Mouse (Mus musculus) hindbrain, embryonic 16.5 days (tissue): ENCODE measurements around the gene Majin. TPM values are rescaled to one million over a fixed set of nuclear protein-coding genes. Genes with fewer than 3 reads are reported as not detected.

Experiments used
- ATAC-seq: fragments of 200-750 bp; cut with Nextera tagmentation; 2 replicates; pipeline ENCODE4 v1.8.0; 2017; ENCODE audit warnings: moderate TSS enrichment, moderate library complexity
- H3K27ac ChIP-seq: fragments of 300-500 bp; sonication (generic); 2 replicates; pipeline ENCODE4 v1.5.1; 2014; ENCODE audit warnings: low read depth, mild to moderate bottlenecking, control low read depth, low read length, moderate library complexity
- H3K27me3 ChIP-seq: fragments of 300-500 bp; sonication (generic); replicated peaks from 2 replicates; pipeline ENCODE4 v1.6.1; 2014; ENCODE audit warnings: low read length; ENCODE audit not compliant: control insufficient read depth, insufficient read depth
- H3K36me3 ChIP-seq: fragments of 300-500 bp; sonication (generic); 2 replicates; pipeline ENCODE4 v1.6.1; 2014; ENCODE audit warnings: mild to moderate bottlenecking, low read length, moderate library complexity, mixed read lengths; ENCODE audit not compliant: control insufficient read depth, insufficient read depth
- H3K4me1 ChIP-seq: fragments of 300-500 bp; sonication (generic); 2 replicates; pipeline ENCODE4 v1.6.1; 2014; ENCODE audit warnings: low read depth, low read length; ENCODE audit not compliant: control insufficient read depth, insufficient read depth
- H3K4me2 ChIP-seq: fragments of 300-500 bp; sonication (generic); 2 replicates; pipeline ENCODE4 v1.6.1; 2014; ENCODE audit warnings: mild to moderate bottlenecking, low read length, control low read depth, moderate library complexity
- H3K4me3 ChIP-seq: fragments of 300-500 bp; sonication (generic); 2 replicates; pipeline ENCODE4 v1.5.1; 2014; ENCODE audit warnings: mild to moderate bottlenecking, low read length, control low read depth, moderate library complexity
- H3K9ac ChIP-seq: fragments of 300-500 bp; sonication (generic); 2 replicates; pipeline ENCODE4 v1.6.1; 2014; ENCODE audit warnings: low read depth, mild to moderate bottlenecking, control low read depth, low read length, moderate library complexity
- H3K9me3 ChIP-seq: fragments of 300-500 bp; sonication (generic); 2 replicates; pipeline ENCODE4 v1.6.1; 2014; ENCODE audit warnings: mild to moderate bottlenecking, low read length, moderate library complexity; ENCODE audit not compliant: control insufficient read depth
- WGBS: fragments of 180-500 bp; shearing (Covaris S2); extraction: QIAGEN DNeasy Blood & Tissue Kit; methylation state at CpG from one replicate; pipeline ENCODE4 v1.1.7; 2014; 5-methylcytosine and 5-hydroxymethylcytosine counted together
- polyA plus RNA-seq: library from polyadenylated mRNA; unstranded; fragments of >200 nt; fragmentation: Nextera tagmentation; extraction: Ambion mirVana; gene quantifications from 2 replicates; pipeline ENCODE4 v1.2.1, GENCODE M21; 2015

Gene Majin
- polyA plus RNA-seq, 1 experiment from 2014 or later = 0.10 TPM

DNA sequence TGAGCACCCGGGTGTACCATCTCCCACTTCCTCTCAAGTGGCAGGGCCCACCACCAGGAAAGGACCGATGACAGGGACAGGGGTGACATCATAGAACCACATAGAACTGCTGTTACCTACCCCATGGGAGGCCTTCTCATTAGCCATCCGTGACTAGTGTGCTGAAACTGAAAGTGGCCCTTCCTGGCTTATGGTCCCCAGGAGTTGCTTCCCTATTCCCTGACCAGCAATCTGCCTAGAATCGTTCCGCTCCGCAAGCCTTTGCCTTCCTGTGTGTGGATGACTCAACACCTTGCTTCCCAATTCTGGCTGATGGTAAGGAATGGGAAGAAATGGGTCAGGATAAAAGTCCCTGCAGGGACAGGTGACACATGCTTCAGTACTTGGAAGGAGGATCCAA, 27.0 kb upstream of the Majin start:
- H3K9me3 ChIP-seq = no peaks in the 10 kb centered on the region
- 77% methylated on average over 6 of the region's 6 CpGs for WGBS
- no peaks in the 10 kb centered on the region for H3K27me3 ChIP-seq
- H3K4me2 ChIP-seq = no peak overlapping the region
- no peak overlapping the region for H3K27ac ChIP-seq
- no peaks in the 10 kb centered on the region for H3K36me3 ChIP-seq
- no peak for ATAC-seq
- H3K4me3 ChIP-seq = no peak overlapping the region
- H3K4me1 ChIP-seq = no peaks in the 10 kb centered on the region
- H3K9ac ChIP-seq = no peak overlapping the region

- no peaks in the 10 kb centered on the region for H3K9me3 ChIP-seq
- 72% methylated on average over 10 of the region's 10 CpGs for WGBS
- H3K4me2 ChIP-seq = no peak overlapping the region
- no peaks in the 10 kb centered on the region for H3K4me1 ChIP-seq
- no peaks in the 10 kb centered on the region for H3K36me3 ChIP-seq
- H3K27me3 ChIP-seq = no peaks in the 10 kb centered on the region
- no peak overlapping the region for H3K9ac ChIP-seq
- H3K27ac ChIP-seq = no peak overlapping the region
- ATAC-seq = no peak
- H3K4me3 ChIP-seq = no peak overlapping the region
Observed at GRCm38 (mm10) chr19:6163872-6164547, 20.2 kb upstream of the Majin start.

- WGBS = 77% methylated on average over 4 of the region's 4 CpGs
- Histone ChIP-seq H3K9ac (no peak overlapping the region), H3K4me3 (no peak overlapping the region), H3K4me2 (no peak overlapping the region), H3K36me3 (no peaks in the 10 kb centered on the region), H3K4me1 (no peaks in the 10 kb centered on the region), H3K27ac (no peak overlapping the region), H3K9me3 (no peaks in the 10 kb centered on the region; the same call in 1 of the 2 replicates), H3K27me3 (no peaks in the 10 kb centered on the region; the same call in 1 of the 2 replicates)
- ATAC-seq = no peak
Observed at GRCm38 (mm10) chr19:6166750-6167149, 17.4 kb upstream of the Majin start.

DNA sequence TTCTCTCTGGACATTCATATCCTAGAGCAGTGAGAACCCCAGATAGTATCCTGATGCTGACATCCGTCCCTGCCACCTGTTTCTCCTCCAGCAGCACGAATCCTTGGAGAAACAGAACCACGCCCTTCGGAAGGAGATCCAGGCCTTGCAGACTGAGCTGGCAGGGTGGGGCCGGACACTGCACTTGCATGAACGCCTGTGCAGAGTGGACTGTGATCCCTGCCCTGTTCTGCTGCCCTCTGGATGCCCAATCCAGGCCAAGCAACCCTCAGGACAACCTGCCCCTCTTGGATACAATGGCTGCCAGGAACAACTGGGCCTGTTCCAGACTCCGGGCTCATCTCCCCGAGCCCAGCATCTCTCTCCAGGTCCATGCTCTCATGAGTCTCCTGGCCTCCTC, 13.0 kb upstream of the Majin start:
- ATAC-seq = no peak

GRCm38 (mm10) chr19:6174771-6175170, 9.4 kb upstream of the Majin start:
- Histone ChIP-seq H3K9ac (no peak overlapping the region), H3K27ac (no peak overlapping the region), H3K9me3 (no peaks in the 10 kb centered on the region; the same call in 1 of the 2 replicates), H3K4me2 (no peak overlapping the region), H3K4me3 (no peak overlapping the region), H3K4me1 (no peaks in the 10 kb centered on the region), H3K36me3 (no peaks in the 10 kb centered on the region), H3K27me3 (no peaks in the 10 kb centered on the region; the same call in 1 of the 2 replicates)
- WGBS = 42% methylated on average over 5 of the region's 5 CpGs
- ATAC-seq = no peak

More for the DNA sequence above, 13.0 kb upstream of the Majin start:
- Histone ChIP-seq H3K27me3 (no peaks in the 10 kb centered on the region; the same call in 1 of the 2 replicates), H3K9ac (no peak overlapping the region), H3K9me3 (no peaks in the 10 kb centered on the region; the same call in 1 of the 2 replicates), H3K4me3 (no peak overlapping the region), H3K36me3 (no peaks in the 10 kb centered on the region), H3K27ac (no peak overlapping the region), H3K4me1 (no peaks in the 10 kb centered on the region), H3K4me2 (no peak overlapping the region)
- WGBS = 82% methylated on average over 8 of the region's 8 CpGs

GRCm38 (mm10) chr19:6178775-6179174, 5.4 kb upstream of the Majin start:
- no peaks in the 10 kb centered on the region for H3K9me3 ChIP-seq
- no peaks in the 10 kb centered on the region for H3K27me3 ChIP-seq
- ATAC-seq = no peak
- H3K4me1 ChIP-seq = no peaks in the 10 kb centered on the region
- no peak overlapping the region for H3K4me3 ChIP-seq
- H3K36me3 ChIP-seq = no peaks in the 10 kb centered on the region
- no peak overlapping the region for H3K9ac ChIP-seq
- no peak overlapping the region for H3K27ac ChIP-seq
- 89% methylated on average over 6 of the region's 6 CpGs for WGBS
- no peak overlapping the region for H3K4me2 ChIP-seq

- no peak for ATAC-seq
- H3K9me3 ChIP-seq = no peaks in the 10 kb centered on the region
- H3K27me3 ChIP-seq = no peaks in the 10 kb centered on the region
- no peak overlapping the region for H3K9ac ChIP-seq
- no peak overlapping the region for H3K27ac ChIP-seq
- no peaks in the 10 kb centered on the region for H3K36me3 ChIP-seq
- no peak overlapping the region for H3K4me2 ChIP-seq
- no peak overlapping the region for H3K4me3 ChIP-seq
- no peaks in the 10 kb centered on the region for H3K4me1 ChIP-seq
- WGBS = 29% methylated on average over 5 of the region's 5 CpGs
Observed at GRCm38 (mm10) chr19:6181629-6182028, 2.6 kb upstream of the Majin start.

GRCm38 (mm10) chr19:6182534-6182933, 1.7 kb upstream of the Majin start:
- Histone ChIP-seq H3K27me3 (no peaks in the 10 kb centered on the region), H3K27ac (no peak overlapping the region), H3K9me3 (no peaks in the 10 kb centered on the region), H3K4me2 (no peak overlapping the region), H3K4me1 (no peaks in the 10 kb centered on the region), H3K4me3 (no peak overlapping the region), H3K36me3 (no peaks in the 10 kb centered on the region), H3K9ac (no peak overlapping the region)
- WGBS = 15% methylated on average over 3 of the region's 3 CpGs
- no peak for ATAC-seq

DNA sequence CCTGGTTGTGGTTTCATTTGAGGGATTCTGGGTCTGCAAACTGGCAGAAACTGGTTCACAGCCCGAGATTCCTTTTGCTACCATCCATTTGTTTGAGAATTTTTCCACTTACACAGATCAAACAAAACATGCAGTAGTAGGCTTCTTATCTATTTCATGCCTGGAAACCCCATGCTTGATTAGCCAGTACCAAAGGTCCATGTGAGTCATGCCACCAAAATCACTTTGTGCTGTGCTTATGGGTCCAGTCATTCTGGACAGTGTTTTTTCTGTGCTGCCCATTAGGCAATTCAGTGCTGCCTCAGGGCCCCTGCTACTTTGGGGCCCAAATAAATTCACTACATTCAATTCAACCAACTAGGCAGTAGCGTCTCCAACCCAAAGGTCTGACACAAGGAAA, 20.1 kb downstream of the Majin start:
- no peak overlapping the region for H3K4me3 ChIP-seq
- H3K4me1 ChIP-seq = no peaks in the 10 kb centered on the region
- no peaks in the 10 kb centered on the region for H3K36me3 ChIP-seq
- H3K4me2 ChIP-seq = no peak overlapping the region
- ATAC-seq = no peak
- no peak overlapping the region for H3K27ac ChIP-seq
- WGBS = 79% methylated on average over 2 of the region's 2 CpGs
- no peaks in the 10 kb centered on the region for H3K9me3 ChIP-seq
- H3K9ac ChIP-seq = no peak overlapping the region
- no peaks in the 10 kb centered on the region for H3K27me3 ChIP-seq
